Comparison of ENCODE assay signal across 28 mouse cellular contexts in the genomic region with DNA sequence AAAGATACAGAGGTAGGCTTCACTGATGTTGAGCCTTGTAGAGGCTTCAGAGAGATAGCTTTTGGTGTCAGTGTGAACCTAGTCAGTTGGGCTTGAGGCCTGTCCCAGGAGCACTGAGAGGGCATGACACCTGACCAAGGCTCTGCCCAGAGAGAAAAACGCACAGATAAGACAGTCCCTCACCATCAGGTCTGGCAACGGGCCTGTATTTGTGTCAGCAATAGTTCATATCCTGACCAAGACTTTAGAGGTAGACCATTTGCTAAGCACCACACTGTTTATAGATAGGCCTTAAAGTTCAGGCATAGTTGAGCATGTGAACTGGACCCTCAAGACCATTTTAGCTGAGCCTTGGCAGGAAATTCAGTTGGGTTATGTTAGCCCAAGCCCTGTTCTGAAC.
"Had no signal": no experiment of that assay in that cellular context is flagged by ENCODE, and none has a peak within 500 bp of the region (broad histone marks: within the 10 kb centered on the region; RNA-seq: fewer than 3 reads in every experiment).

No protein-coding gene starts in this region.

- H3K9ac ChIP-seq: embryonic facial prominence, embryonic 12.5 days; embryonic facial prominence, embryonic 13.5 days; embryonic facial prominence, embryonic 15.5 days; forebrain, embryonic 12.5 days; forebrain, embryonic 13.5 days; forebrain, embryonic 15.5 days; forebrain, postnatal 0 days had no signal

- H3K4me3 ChIP-seq: erythroblast, embryonic 14.5 days; forebrain, embryonic 12.5 days; forebrain, embryonic 13.5 days; forebrain, embryonic 15.5 days had no signal

- ATAC-seq: forebrain, embryonic 13.5 days; forebrain, embryonic 14.5 days; forebrain, embryonic 15.5 days; forebrain, embryonic 16.5 days; forebrain, postnatal 0 days had no signal

- H3K9me3 ChIP-seq: embryonic facial prominence, embryonic 10.5 days; embryonic facial prominence, embryonic 12.5 days; embryonic facial prominence, embryonic 13.5 days; embryonic facial prominence, embryonic 15.5 days; forebrain, embryonic 10.5 days; forebrain, embryonic 12.5 days; forebrain, embryonic 13.5 days; forebrain, embryonic 15.5 days had no signal

- H3K36me3 ChIP-seq: embryonic facial prominence, embryonic 10.5 days; embryonic facial prominence, embryonic 12.5 days; embryonic facial prominence, embryonic 13.5 days; embryonic facial prominence, embryonic 15.5 days; forebrain, embryonic 10.5 days; forebrain, embryonic 12.5 days; forebrain, embryonic 15.5 days had no signal

- H3K27ac ChIP-seq: embryonic facial prominence, embryonic 12.5 days; embryonic facial prominence, embryonic 13.5 days; embryonic facial prominence, embryonic 15.5 days; forebrain, embryonic 12.5 days; forebrain, embryonic 13.5 days; forebrain, embryonic 15.5 days; gastrocnemius, adult 2 months had no signal

- DNase-seq: cerebellum, adult 18-20 months; cerebellum, adult 2 months; cerebellum, adult 8-10 months; cerebellum, adult 9-10 months; cerebellum, adult 9-11 months; cerebellum, postnatal 10 days; cerebellum, postnatal 14 days; cerebellum, postnatal 25 days; cerebellum, postnatal 36 days; embryo, embryonic 11 days; gastrocnemius, adult 2 months; gastrocnemius, postnatal 10 days; gastrocnemius, postnatal 14 days; gastrocnemius, postnatal 25 days; gastrocnemius, postnatal 36 days; heart, adult 18-20 months had no signal

- H3K27me3 ChIP-seq: embryonic facial prominence, embryonic 12.5 days; embryonic facial prominence, embryonic 13.5 days; embryonic facial prominence, embryonic 15.5 days; forebrain, embryonic 15.5 days had no signal
